Mouse (Mus musculus) limb, embryonic 14.5 days (tissue): Measurements from ENCODE around the gene Gm47429. TPM values are rescaled to one million over a fixed set of nuclear protein-coding genes. Genes with fewer than 3 reads are reported as not detected.
A peak's percentile ranks its signal among the peaks of the same experiment; 100 is the strongest.
"Not testable (repeated sequence)": the region's sequence is repeated elsewhere in the genome, so short reads cannot be mapped to it uniquely, and the experiment has no call there.

Source experiments
- ATAC-seq: fragments of 200-750 bp; cut with Nextera tagmentation; 2 replicates; pipeline ENCODE4 v1.8.0; 2017; ENCODE audit warnings: low read depth, moderate number of reproducible peaks, moderate TSS enrichment; ENCODE audit not compliant: low FRiP score
- DNase-seq: peaks from one replicate; pipeline ENCODE4 v3.0.0-alpha.2; 2015; ENCODE audit warnings: low spot score
- H3K27ac ChIP-seq: fragments of 300-500 bp; sonication (generic); replicated peaks from 2 replicates; pipeline ENCODE4 v1.5.1; 2014; ENCODE audit warnings: low read depth, mild to moderate bottlenecking, low read length, moderate library complexity, mixed read lengths
- H3K27me3 ChIP-seq: fragments of 300-500 bp; sonication (generic); 2 replicates; pipeline ENCODE4 v1.6.1; 2014; ENCODE audit warnings: low read length, mixed read lengths; ENCODE audit not compliant: control insufficient read depth, insufficient read depth
- H3K36me3 ChIP-seq: fragments of 300-500 bp; sonication (generic); 2 replicates; pipeline ENCODE4 v1.6.1; 2014; ENCODE audit warnings: mild to moderate bottlenecking, low read length, moderate library complexity, mixed read lengths; ENCODE audit not compliant: control insufficient read depth, insufficient read depth
- H3K4me1 ChIP-seq: fragments of 300-500 bp; sonication (generic); 2 replicates; pipeline ENCODE4 v1.6.1; 2014; ENCODE audit warnings: antibody characterized with exemption, low read length, mixed read lengths; ENCODE audit not compliant: control insufficient read depth, insufficient read depth
- H3K4me2 ChIP-seq: fragments of 300-500 bp; sonication (generic); replicated peaks from 2 replicates; pipeline ENCODE4 v1.6.1; 2014; ENCODE audit warnings: low read depth, mild to moderate bottlenecking, low read length, moderate library complexity; ENCODE audit not compliant: severe bottlenecking
- H3K4me3 ChIP-seq: fragments of 300-500 bp; sonication (generic); replicated peaks from 2 replicates; pipeline ENCODE4 v1.5.1; 2014; ENCODE audit warnings: low read length
- H3K9ac ChIP-seq: fragments of 300-500 bp; sonication (generic); 2 replicates; pipeline ENCODE4 v1.6.1; 2014; ENCODE audit warnings: mild to moderate bottlenecking, low read depth, low read length, moderate library complexity; ENCODE audit not compliant: severe bottlenecking
- H3K9me3 ChIP-seq: fragments of 300-500 bp; sonication (generic); 2 replicates; pipeline ENCODE4 v1.6.1; 2016; ENCODE audit warnings: low read length; ENCODE audit not compliant: control insufficient read depth
- POLR2A ChIP-seq: fragments of 200-500 bp; IDR thresholded peaks from 2 replicates; pipeline ENCODE4 v1.8.0; 2012; ENCODE audit warnings: inconsistent platforms, mild to moderate bottlenecking, moderate library complexity, borderline replicate concordance; ENCODE audit not compliant: insufficient read depth, insufficient read length; ENCODE audit errors: extremely low read depth
- WGBS: fragments of 180-500 bp; shearing (Covaris S2); extraction: QIAGEN DNeasy Blood & Tissue Kit; methylation state at CpG from one replicate; pipeline ENCODE4 v1.1.7; 2014; 5-methylcytosine and 5-hydroxymethylcytosine counted together
- polyA plus RNA-seq, 2 experiments: library from polyadenylated mRNA; depleted of rRNA in 1 of 2; stranded (reverse) in 1 of 2; unstranded in 1 of 2; fragments of >200 nt; fragmentation: Nextera tagmentation in 1 of 2; extraction: Ambion mirVana in 1 of 2; gene quantifications; 2 replicates each; pipeline versions ENCODE4 v1.2.1 to v1.2.3; 2012 to 2014

Gene Gm47429
- not detected in 2 replicates for polyA plus RNA-seq (2012; rRNA removed)
- polyA plus RNA-seq (2014; fragmentation: Nextera tagmentation; extraction: Ambion mirVana) = not detected in 2 replicates

- ATAC-seq (no peak), DNase-seq (no peak)
- Histone ChIP-seq H3K4me1 (no peaks in the 10 kb centered on the region), H3K9ac (no peak within 1 kb of the TSS), H3K4me2 (no peak within 1 kb of the TSS), H3K4me3 (no peak within 1 kb of the TSS), H3K27ac (no peak within 1 kb of the TSS), H3K27me3 (no peaks in the 10 kb centered on the region), H3K9me3 (no peaks in the 10 kb centered on the region), H3K36me3 (no peaks in the 10 kb centered on the region)
- 74% methylated on average over 2 of the region's 2 CpGs for WGBS
- no peak for TF ChIP-seq POLR2A
Measured at GRCm38 (mm10) chr13:50443812-50444211, at the start of gene Gm47429. Gene Gm47429 (minus strand): TSS chr13:50443912.

GRCm38 (mm10) chr13:50488510-50488909 is 44.8 kb upstream of the Gm47429 start:
- H3K4me2 ChIP-seq, H3K27ac ChIP-seq, H3K27me3 ChIP-seq, H3K9ac ChIP-seq, ATAC-seq, DNase-seq, H3K9me3 ChIP-seq, H3K36me3 ChIP-seq, H3K4me3 ChIP-seq, H3K4me1 ChIP-seq: not testable (repeated sequence)

- Histone ChIP-seq H3K4me3 (no peak within 1 kb of the TSS), H3K27me3 (no peaks in the 10 kb centered on the region), H3K9ac (no peak within 1 kb of the TSS), H3K27ac (no peak within 1 kb of the TSS), H3K9me3 (no peaks in the 10 kb centered on the region), H3K4me1 (no peaks in the 10 kb centered on the region), H3K4me2 (no peak within 1 kb of the TSS), H3K36me3 (no peaks in the 10 kb centered on the region)
- ATAC-seq (no peak), DNase-seq (no peak)
- WGBS = 75% methylated on average over 4 of the region's 4 CpGs
- TF ChIP-seq POLR2A = no peak
Measured at GRCm38 (mm10) chr13:50467007-50467406, 23.3 kb upstream of the Gm47429 start, which contains the start of gene Nutm2. Gene Nutm2 (plus strand): TSS chr13:50467307.

- DNase-seq = no peak
- no peak for TF ChIP-seq POLR2A
Measured at GRCm38 (mm10) chr13:50464621-50465562, 21.2 kb upstream of the Gm47429 start.

GRCm38 (mm10) chr13:50460433-50460832 is 16.7 kb upstream of the Gm47429 start:
- H3K9me3 ChIP-seq, DNase-seq, H3K4me2 ChIP-seq, H3K9ac ChIP-seq, H3K27me3 ChIP-seq, H3K27ac ChIP-seq, H3K4me1 ChIP-seq, H3K4me3 ChIP-seq, ATAC-seq, H3K36me3 ChIP-seq: not testable (repeated sequence)
- WGBS = 62% methylated on average over 2 of the region's 2 CpGs

More at GRCm38 (mm10) chr13:50464621-50465562, 21.2 kb upstream of the Gm47429 start:
- WGBS = 37% methylated on average over 27 of the region's 27 CpGs
- Histone ChIP-seq H3K9ac (no peak overlapping the region), H3K9me3 (no peaks in the 10 kb centered on the region), H3K4me3 (peak overlapping the region; percentile 25; the same call in 1 of the 2 replicates), H3K27me3 (no peaks in the 10 kb centered on the region), H3K36me3 (no peaks in the 10 kb centered on the region), H3K4me2 (peak overlapping the region; percentile 43), H3K27ac (no peak overlapping the region), H3K4me1 (no peaks in the 10 kb centered on the region)
- no peak for ATAC-seq
